28 mouse cellular contexts compared by ENCODE assay signal in the genomic region with DNA sequence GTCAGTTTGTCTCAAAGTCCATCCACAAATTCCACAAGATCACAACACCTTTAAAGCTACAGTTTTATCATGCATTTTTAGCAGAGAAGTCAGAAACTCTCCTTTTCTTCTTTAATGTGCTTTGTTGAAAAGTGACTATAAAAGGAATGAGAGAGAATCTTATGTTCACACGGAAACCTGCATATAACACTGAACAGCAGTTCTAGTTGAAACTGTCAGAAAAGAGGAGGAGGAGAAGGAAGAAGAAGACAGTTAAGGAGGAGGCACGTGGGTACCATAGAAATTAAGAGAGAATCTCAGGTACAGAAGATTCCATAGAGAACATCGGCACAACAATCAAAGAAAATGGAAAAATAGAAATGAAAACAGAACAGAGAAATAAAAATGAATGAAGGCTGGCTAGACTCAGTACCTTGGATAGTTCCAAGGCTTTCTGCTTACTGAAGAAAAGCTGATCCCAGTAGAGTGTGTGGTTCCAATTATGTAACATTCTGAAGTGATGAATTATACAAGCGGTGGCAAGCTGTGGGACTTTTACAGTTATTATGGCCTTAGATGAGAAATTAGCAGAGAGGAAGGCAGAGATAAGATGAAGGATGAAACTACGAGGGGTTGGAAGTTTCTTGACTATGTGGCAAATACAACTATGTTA.
DNase-seq lines count a peak whose midpoint lies in the region; TF ChIP-seq lines count a peak whose summit lies in the region.
"Had no signal": no experiment of that assay in that cellular context is flagged by ENCODE, and none has a peak within 500 bp of the region (broad histone marks: within the 10 kb centered on the region; RNA-seq: fewer than 3 reads in every experiment).

No protein-coding gene starts in this region.

- no peaks in the 10 kb centered on the region for H3K27me3 ChIP-seq in thymus, adult 2 months (ENCODE audit: control insufficient read depth, insufficient read depth, low read length)
- H3K27me3 ChIP-seq: embryonic facial prominence, embryonic 12.5 days; heart, embryonic 15.5 days; kidney, embryonic 15.5 days; limb, embryonic 15.5 days; liver, embryonic 13.5 days; stomach, embryonic 15.5 days had no signal

- no peaks in the 10 kb centered on the region for H3K4me1 ChIP-seq in thymus, adult 2 months (replicated peaks; ENCODE audit: control insufficient read depth, insufficient read depth, low read length)
- H3K4me1 ChIP-seq: embryonic facial prominence, embryonic 12.5 days; forebrain, embryonic 10.5 days; heart, embryonic 10.5 days; heart, embryonic 15.5 days; kidney, embryonic 15.5 days; limb, embryonic 15.5 days; liver, embryonic 13.5 days; stomach, embryonic 15.5 days had no signal

- peak overlapping the region; percentile 76 for H3K27ac ChIP-seq in left cerebral cortex, adult 2 months
- H3K27ac ChIP-seq in thymus, adult 2 months (ENCODE audit: control insufficient read depth, insufficient read depth, low read length): no peak overlapping the region
- H3K27ac ChIP-seq: embryonic facial prominence, embryonic 12.5 days; forebrain, embryonic 10.5 days; heart, embryonic 10.5 days; heart, embryonic 15.5 days; kidney, embryonic 15.5 days; limb, embryonic 15.5 days; liver, embryonic 13.5 days; stomach, embryonic 15.5 days had no signal

- no peak for TF ChIP-seq POLR2A in thymus, adult 2 months (IDR thresholded peaks at IDR 0.05; ENCODE audit: control insufficient read depth, extremely low read depth, insufficient read depth, low read length, poor library complexity)

- DNase-seq in embryo, embryonic 11 days: peak; percentile 30
- no peak for DNase-seq in embryo, embryonic 10 days (ENCODE audit: low spot score)
- DNase-seq in left cerebral cortex, adult 2 months (ENCODE audit: extremely low spot score in 1 of 2, low spot score in 2 of 2): no peak
- DNase-seq in left cerebral cortex, postnatal 14 days (ENCODE audit: low spot score in 2 of 2): no peak
- DNase-seq in NIH3T3 (ENCODE audit: low read depth): peak; percentile 32
- DNase-seq in telencephalon, adult 2 months (ENCODE audit: low read depth, low spot score): peak; percentile 57
- DNase-seq in thymus, adult 2 months: no peak
- DNase-seq: adrenal gland, postnatal 25 days; cerebellum, adult 2 months; cerebellum, postnatal 14 days; gastrocnemius, postnatal 14 days; heart, adult 11 months; kidney, adult 18-20 months; kidney, postnatal 4 days; layer of hippocampus, postnatal 36 days; liver, embryonic 13.5 days; lung, adult 18-20 months; lung, postnatal 14 days; midbrain, embryonic 14.5 days; right cerebral cortex, postnatal 25 days; thymus, postnatal 25 days had no signal

- no peaks in the 10 kb centered on the region for H3K36me3 ChIP-seq in thymus, adult 2 months (ENCODE audit: control insufficient read depth, insufficient read depth, low read length)
- H3K36me3 ChIP-seq: embryonic facial prominence, embryonic 12.5 days; forebrain, embryonic 10.5 days; heart, embryonic 10.5 days; heart, embryonic 15.5 days; kidney, embryonic 15.5 days; limb, embryonic 15.5 days; liver, embryonic 13.5 days; stomach, embryonic 15.5 days had no signal

- intact Hi-C loops in left cerebral cortex, adult 2 months (cut with DNase I): loop anchor here (5.0 to 10.0 kb wide), 2 partner anchors 444 to 802 kb away; no protein-coding TSS in a partner anchor
- intact Hi-C loops in left cerebral cortex, postnatal 14 days (cut with DNase I): no loop called here

- no peak overlapping the region for H3K4me3 ChIP-seq in left cerebral cortex, adult 2 months
- H3K4me3 ChIP-seq in thymus, adult 2 months (ENCODE audit: control insufficient read depth, insufficient read depth, low read length): no peak overlapping the region
- H3K4me3 ChIP-seq: embryonic facial prominence, embryonic 12.5 days; forebrain, embryonic 10.5 days; heart, embryonic 10.5 days; heart, embryonic 15.5 days; kidney, embryonic 15.5 days; limb, embryonic 15.5 days; liver, embryonic 13.5 days; stomach, embryonic 15.5 days had no signal

- TF ChIP-seq CTCF in left cerebral cortex, adult 2 months (IDR thresholded peaks at IDR 0.05): no peak
- no peak for TF ChIP-seq CTCF in thymus, adult 2 months (IDR thresholded peaks at IDR 0.05; ENCODE audit: borderline replicate concordance, control insufficient read depth, extremely low read depth, insufficient read depth, low read length, poor library complexity)

- 75% methylated on average over 5 of the region's 5 CpGs for WGBS in thymus, adult 2 months

Comparison
In these comparisons a context has a peak if more than half of its experiments do, and no peak if none do; other contexts are left out.
1. DNase-seq: peak in embryo, embryonic 11 days (single experiment), NIH3T3 (single experiment) and telencephalon, adult 2 months (single experiment); none in embryo, embryonic 10 days (single experiment), left cerebral cortex, adult 2 months (0 of 2), left cerebral cortex, postnatal 14 days (0 of 2) and thymus, adult 2 months (single experiment).